Mouse (Mus musculus) thymus, postnatal 10 days (tissue): ENCODE measurements around the gene Thra.

ENCODE experiments used
- DNase-seq, 2 experiments: peaks; one replicate each; pipeline ENCODE4 v3.0.0; 2021; ENCODE audit warnings: low spot score in 2 of 2

The Thra gene

GRCm38 (mm10) chr11:98795714-98796514 lies 55.5 kb downstream of the Thra start:
- DNase-seq = peak; percentile 36 to 58

GRCm38 (mm10) chr11:98796515-98797216 lies 56.2 kb downstream of the Thra start:
- DNase-seq = peak; percentile 60 to 68

GRCm38 (mm10) chr11:98797306-98797705 lies 56.9 kb downstream of the Thra start:
- DNase-seq = no peak

GRCm38 (mm10) chr11:98797909-98798308 lies 57.5 kb downstream of the Thra start:
- no peak for DNase-seq

GRCm38 (mm10) chr11:98804605-98805004 lies 64.2 kb downstream of the Thra start, which contains the start of gene Casc3:
Casc3 (plus strand) TSS chr11:98804905.
- DNase-seq = no peak

- DNase-seq = no peak
Observed at GRCm38 (mm10) chr11:98808417-98808816, 68.0 kb downstream of the Thra start.

GRCm38 (mm10) chr11:98809457-98810290 lies 69.2 kb downstream of the Thra start:
- peak; percentile 97 to 98 for DNase-seq

GRCm38 (mm10) chr11:98810686-98811085 lies 70.2 kb downstream of the Thra start:
- DNase-seq = no peak

GRCm38 (mm10) chr11:98816706-98817239 lies 76.3 kb downstream of the Thra start:
- DNase-seq = no peak
